Mouse (Mus musculus) heart, embryonic 11.5 days (tissue): ENCODE data around the gene Fam222a. TPM values are rescaled to one million over a fixed set of nuclear protein-coding genes. Genes with fewer than 3 reads are reported as not detected.

Source experiments
- ATAC-seq: fragments of 200-750 bp; cut with Nextera tagmentation; replicated peaks from 2 replicates; pipeline ENCODE4 v1.8.0; 2017; ENCODE audit warnings: moderate library complexity; ENCODE audit not compliant: insufficient number of reproducible peaks, low FRiP score, low TSS enrichment
- H3K27ac ChIP-seq: fragments of 300-500 bp; sonication (generic); 2 replicates; pipeline ENCODE4 v1.5.1; 2014; ENCODE audit warnings: mild to moderate bottlenecking, low read depth, low read length
- H3K27me3 ChIP-seq: fragments of 300-500 bp; sonication (generic); 2 replicates; pipeline ENCODE4 v1.6.1; 2014; ENCODE audit warnings: mild to moderate bottlenecking, low read length, mixed read lengths; ENCODE audit not compliant: control insufficient read depth, insufficient read depth
- H3K36me3 ChIP-seq: fragments of 300-500 bp; sonication (generic); 2 replicates; pipeline ENCODE4 v1.6.1; 2014; ENCODE audit warnings: mild to moderate bottlenecking, low read length, moderate library complexity, mixed read lengths; ENCODE audit not compliant: control insufficient read depth, insufficient read depth
- H3K4me1 ChIP-seq: fragments of 300-500 bp; sonication (generic); 2 replicates; pipeline ENCODE4 v1.6.1; 2014; ENCODE audit warnings: low read length; ENCODE audit not compliant: control insufficient read depth, insufficient read depth
- H3K4me2 ChIP-seq: fragments of 300-500 bp; sonication (generic); 2 replicates; pipeline ENCODE4 v1.6.1; 2014; ENCODE audit warnings: mild to moderate bottlenecking, moderate library complexity
- H3K4me3 ChIP-seq: fragments of 300-500 bp; sonication (generic); 2 replicates; pipeline ENCODE4 v1.5.1; 2014; ENCODE audit warnings: low read depth, low read length
- H3K9ac ChIP-seq: fragments of 300-500 bp; sonication (generic); 2 replicates; pipeline ENCODE4 v1.6.1; 2014; ENCODE audit warnings: mild to moderate bottlenecking, low read depth, low read length, moderate library complexity
- H3K9me3 ChIP-seq: fragments of 300-500 bp; sonication (generic); replicated peaks from 2 replicates; pipeline ENCODE4 v1.6.1; 2016; ENCODE audit warnings: low read length; ENCODE audit not compliant: control insufficient read depth
- WGBS: fragments of 180-500 bp; shearing (Covaris S2); extraction: QIAGEN DNeasy Blood & Tissue Kit; methylation state at CpG from one replicate; pipeline ENCODE4 v1.1.7; 2014; ENCODE audit not compliant: insufficient replicate concordance; 5-methylcytosine and 5-hydroxymethylcytosine counted together
- polyA plus RNA-seq: library from polyadenylated mRNA; unstranded; fragments of >200 nt; fragmentation: Nextera tagmentation; extraction: Ambion mirVana; gene quantifications from 2 replicates; pipeline ENCODE4 v1.2.1, GENCODE M21; 2014

Gene Fam222a
- polyA plus RNA-seq, 1 experiment from 2014 or later: 0.79 TPM

- Histone ChIP-seq H3K4me2 (no peak overlapping the region), H3K9ac (no peak overlapping the region), H3K27ac (no peak overlapping the region), H3K9me3 (no peaks in the 10 kb centered on the region), H3K4me1 (peaks cover 37% of the 10 kb centered on the region), H3K4me3 (no peak overlapping the region), H3K27me3 (peaks cover 49% of the 10 kb centered on the region), H3K36me3 (no peaks in the 10 kb centered on the region)
- ATAC-seq: no peak
- whole genome bisulfite sequencing: 32% methylated on average over 2 of the region's 2 CpGs
Measured at GRCm38 (mm10) chr5:114572997-114573396, 5.2 kb downstream of the Fam222a start.

- WGBS: 64% methylated on average over 12 of the region's 12 CpGs
- Histone ChIP-seq H3K27me3 (peaks cover 42% of the 10 kb centered on the region), H3K27ac (no peak overlapping the region), H3K9ac (no peak overlapping the region), H3K4me3 (no peak overlapping the region), H3K4me1 (peaks cover 32% of the 10 kb centered on the region), H3K9me3 (no peaks in the 10 kb centered on the region), H3K36me3 (no peaks in the 10 kb centered on the region), H3K4me2 (no peak overlapping the region)
- ATAC-seq: no peak
Measured at GRCm38 (mm10) chr5:114573920-114574628, 6.3 kb downstream of the Fam222a start.

GRCm38 (mm10) chr5:114575010-114575409, 7.2 kb downstream of the Fam222a start:
- WGBS: 43% methylated on average over 11 of the region's 11 CpGs

GRCm38 (mm10) chr5:114575530-114575929, 7.7 kb downstream of the Fam222a start:
- peaks cover 30% of the 10 kb centered on the region for H3K27me3 ChIP-seq
- peaks cover 24% of the 10 kb centered on the region for H3K4me1 ChIP-seq
- no peak overlapping the region for H3K27ac ChIP-seq
- H3K4me3 ChIP-seq: no peak overlapping the region
- H3K9ac ChIP-seq: no peak overlapping the region
- no peaks in the 10 kb centered on the region for H3K36me3 ChIP-seq
- no peak for ATAC-seq
- no peaks in the 10 kb centered on the region for H3K9me3 ChIP-seq
- 74% methylated on average over 7 of the region's 7 CpGs for WGBS
- no peak overlapping the region for H3K4me2 ChIP-seq

More at GRCm38 (mm10) chr5:114575010-114575409, 7.2 kb downstream of the Fam222a start:
- peaks cover 24% of the 10 kb centered on the region for H3K4me1 ChIP-seq
- no peak overlapping the region for H3K4me3 ChIP-seq
- no peaks in the 10 kb centered on the region for H3K9me3 ChIP-seq
- no peak for ATAC-seq
- no peak overlapping the region for H3K9ac ChIP-seq
- peaks cover 34% of the 10 kb centered on the region for H3K27me3 ChIP-seq
- no peak overlapping the region for H3K4me2 ChIP-seq
- H3K27ac ChIP-seq: no peak overlapping the region
- no peaks in the 10 kb centered on the region for H3K36me3 ChIP-seq

GRCm38 (mm10) chr5:114575986-114576605, 8.3 kb downstream of the Fam222a start:
- H3K4me3 ChIP-seq: no peak overlapping the region
- H3K27ac ChIP-seq: no peak overlapping the region
- no peak overlapping the region for H3K9ac ChIP-seq
- no peak overlapping the region for H3K4me2 ChIP-seq
- no peak for ATAC-seq
- peaks cover 24% of the 10 kb centered on the region for H3K27me3 ChIP-seq
- H3K36me3 ChIP-seq: no peaks in the 10 kb centered on the region
- 84% methylated on average over 16 of the region's 16 CpGs for WGBS
- no peaks in the 10 kb centered on the region for H3K9me3 ChIP-seq
- H3K4me1 ChIP-seq: peaks cover 22% of the 10 kb centered on the region

GRCm38 (mm10) chr5:114578361-114578760, 10.5 kb downstream of the Fam222a start:
- Histone ChIP-seq H3K36me3 (no peaks in the 10 kb centered on the region), H3K9me3 (no peaks in the 10 kb centered on the region), H3K27me3 (peaks cover 2% of the 10 kb centered on the region), H3K4me2 (no peak overlapping the region), H3K4me3 (no peak overlapping the region), H3K27ac (no peak overlapping the region), H3K9ac (no peak overlapping the region), H3K4me1 (peaks cover 12% of the 10 kb centered on the region)
- WGBS: 70% methylated on average over 20 of the region's 20 CpGs
- ATAC-seq: no peak

GRCm38 (mm10) chr5:114579714-114580357, 12.0 kb downstream of the Fam222a start:
- H3K4me1 ChIP-seq: peaks cover 7% of the 10 kb centered on the region
- WGBS: 65% methylated on average over 8 of the region's 8 CpGs
- no peak overlapping the region for H3K9ac ChIP-seq
- no peak overlapping the region for H3K27ac ChIP-seq
- ATAC-seq: no peak
- H3K27me3 ChIP-seq: no peaks in the 10 kb centered on the region
- H3K9me3 ChIP-seq: no peaks in the 10 kb centered on the region
- no peaks in the 10 kb centered on the region for H3K36me3 ChIP-seq
- no peak overlapping the region for H3K4me2 ChIP-seq
- no peak overlapping the region for H3K4me3 ChIP-seq

GRCm38 (mm10) chr5:114581486-114581885, 13.7 kb downstream of the Fam222a start:
- no peak for ATAC-seq
- WGBS: 85% methylated on average over 12 of the region's 12 CpGs
- H3K4me1 ChIP-seq: no peaks in the 10 kb centered on the region
- no peak overlapping the region for H3K9ac ChIP-seq
- no peak overlapping the region for H3K4me3 ChIP-seq
- H3K4me2 ChIP-seq: no peak overlapping the region
- H3K9me3 ChIP-seq: no peaks in the 10 kb centered on the region
- H3K27me3 ChIP-seq: peaks cover 8% of the 10 kb centered on the region; the same call in 1 of the 2 replicates
- no peak overlapping the region for H3K27ac ChIP-seq
- H3K36me3 ChIP-seq: no peaks in the 10 kb centered on the region
